Mouse (Mus musculus) cortical plate, adult 2 months (tissue): ENCODE data around the gene Ccdc92b.

Source experiments
- CTCF ChIP-seq: fragments of 200-500 bp; IDR thresholded peaks from 2 replicates; pipeline ENCODE4 v1.5.1; 2011; ENCODE audit warnings: mild to moderate bottlenecking, control low read depth, low read length; ENCODE audit not compliant: insufficient read depth; ENCODE audit errors: extremely low read depth
- POLR2A ChIP-seq: fragments of 200-500 bp; IDR thresholded peaks from 2 replicates; pipeline ENCODE4 v1.6.1; 2011; ENCODE audit warnings: mild to moderate bottlenecking, low read length, control low read depth; ENCODE audit not compliant: insufficient read depth; ENCODE audit errors: extremely low read depth

DNA sequence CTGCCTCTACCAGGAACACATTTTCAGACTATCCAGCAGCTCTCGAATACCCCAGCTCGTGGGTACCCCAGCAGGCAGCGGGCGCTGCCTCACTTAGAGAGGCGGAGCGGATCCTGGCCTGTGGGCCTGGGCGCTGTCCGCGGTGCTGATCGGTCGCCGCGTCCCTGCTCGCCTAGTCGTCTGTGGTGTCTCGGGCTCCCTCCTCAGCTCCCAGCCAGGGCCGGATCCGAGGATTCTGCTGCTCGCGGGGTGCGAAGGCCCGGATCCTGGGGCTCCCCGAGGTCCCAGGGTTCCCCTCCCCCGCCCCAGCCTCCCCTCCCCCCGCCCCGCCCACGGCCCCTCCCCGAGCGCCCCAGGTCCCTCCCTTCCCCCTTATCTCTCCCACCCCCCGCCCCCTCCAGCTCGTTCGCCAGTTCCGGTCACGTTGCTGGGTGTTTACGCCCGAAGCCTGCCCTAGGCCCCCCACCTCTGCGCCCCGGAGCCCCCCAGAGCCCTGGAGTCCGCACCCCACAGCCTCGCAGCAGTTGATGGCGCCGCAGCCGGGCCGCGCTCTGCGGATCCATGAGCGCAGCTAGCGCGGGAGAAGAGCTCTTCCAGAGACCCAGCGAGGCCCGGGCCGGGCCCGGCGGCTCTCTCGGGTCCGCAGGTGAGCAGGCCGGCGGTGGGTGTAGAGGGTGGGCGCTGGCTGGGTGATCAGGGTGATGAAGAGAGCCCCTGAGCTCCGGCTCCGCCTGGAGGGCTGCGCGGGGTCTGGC is at the start of gene Ccdc92b:
- TF ChIP-seq POLR2A (no peak), CTCF (no peak)
